Mouse (Mus musculus) CH12.LX (cell line): Measurements from ENCODE around the gene Ano8.

Experiments used
- CTCF ChIP-seq, 2 experiments: IDR thresholded peaks in 1 of 2; conservative IDR thresholded peaks in 1 of 2; 2 replicates each; pipeline ENCODE4 v1.5.1; 2011 to 2012; ENCODE audit warnings: low read depth in 2 of 2, low read length in 2 of 2, improper control_type of control experiment in 1 of 2, inconsistent platforms in 1 of 2, mild to moderate bottlenecking in 1 of 2, moderate library complexity in 1 of 2
- ETS1 ChIP-seq: conservative IDR thresholded peaks from 2 replicates; pipeline ENCODE4 v1.6.1; 2012; ENCODE audit warnings: low read depth, mild to moderate bottlenecking, inconsistent platforms, low read length, improper control_type of control experiment, moderate library complexity
- HCFC1 ChIP-seq: IDR thresholded peaks from 2 replicates; pipeline ENCODE4 v1.6.1; 2012; ENCODE audit warnings: low read depth, mild to moderate bottlenecking, inconsistent platforms, low read length, improper control_type of control experiment
- POLR2A ChIP-seq: IDR thresholded peaks from 2 replicates; pipeline ENCODE4 v1.6.1; 2011; ENCODE audit warnings: low read depth, mild to moderate bottlenecking, improper control_type of control experiment, low read length
- ZNF384 ChIP-seq: IDR thresholded peaks from 2 replicates; pipeline ENCODE4 v1.6.1; 2012; ENCODE audit warnings: low read depth, low read length, improper control_type of control experiment, inconsistent platforms

DNA sequence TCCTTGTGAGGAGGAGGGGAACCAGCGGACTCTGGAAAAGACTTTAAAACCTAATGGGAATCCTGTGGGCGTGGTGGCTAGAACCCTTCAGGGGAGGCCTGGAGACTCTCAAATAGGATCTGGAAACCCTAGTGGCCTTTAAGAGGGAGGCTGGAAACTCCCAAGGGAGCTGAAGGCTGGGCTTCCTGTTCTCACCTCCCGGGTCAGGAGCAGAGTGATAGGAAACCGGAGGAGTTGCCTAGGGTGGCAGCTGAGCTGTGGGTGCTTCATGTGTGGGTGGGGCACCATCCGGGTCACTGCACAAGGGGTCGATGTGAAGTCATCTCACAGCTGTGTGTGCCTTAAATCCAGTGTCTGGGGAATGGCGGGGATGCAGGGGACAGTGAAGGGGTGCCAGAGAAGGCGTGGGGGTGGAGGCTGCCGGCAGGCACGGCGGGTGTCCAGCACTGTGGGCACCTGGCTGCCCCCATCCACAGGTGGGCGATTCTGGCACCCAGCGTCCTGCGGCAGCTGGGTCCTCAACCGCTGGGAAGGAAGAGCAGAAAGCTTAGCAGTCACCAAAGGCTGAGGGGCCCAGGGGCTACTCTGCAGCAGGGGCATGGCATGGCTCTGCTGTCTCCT lies 12.2 kb upstream of the Ano8 start:
- TF ChIP-seq CTCF (conservative IDR thresholded peaks at IDR 0.05 in 1 of 2, IDR thresholded peaks at IDR 0.05 in 1 of 2; ENCODE audit: low read depth in 2 of 2, low read length in 2 of 2), result no peak
- no peak for TF ChIP-seq ZNF384
- TF ChIP-seq HCFC1, result no peak
- no peak for TF ChIP-seq ETS1
- no peak for TF ChIP-seq POLR2A
